Mouse (Mus musculus): Measurements from ENCODE around the gene Pitpnc1.

GRCm38 (mm10) chr11:107458986-107459385, 11.5 kb downstream of the Pitpnc1 start:
- TF ChIP-seq CTCF (IDR thresholded peaks at IDR 0.05; ENCODE audit: borderline replicate concordance, control insufficient read depth, extremely low read depth, insufficient read depth, low read length, poor library complexity) = no peak
- TF ChIP-seq POLR2A (IDR thresholded peaks at IDR 0.05; ENCODE audit: control insufficient read depth, extremely low read depth, insufficient read depth, low read length, poor library complexity) = no peak

Measured in thymus, adult 2 months (tissue).